Mouse (Mus musculus) lung, postnatal 0 days (tissue): ENCODE data around the gene Ptpdc1.

Experiments
- CTCF ChIP-seq: IDR thresholded peaks from 2 replicates; pipeline ENCODE4 v1.5.1; 2016; ENCODE audit warnings: antibody characterized with exemption, mild to moderate bottlenecking
- EP300 ChIP-seq: IDR thresholded peaks from 2 replicates; pipeline ENCODE4 v1.6.1; 2016; ENCODE audit warnings: antibody characterized with exemption, mild to moderate bottlenecking, control low read depth

DNA sequence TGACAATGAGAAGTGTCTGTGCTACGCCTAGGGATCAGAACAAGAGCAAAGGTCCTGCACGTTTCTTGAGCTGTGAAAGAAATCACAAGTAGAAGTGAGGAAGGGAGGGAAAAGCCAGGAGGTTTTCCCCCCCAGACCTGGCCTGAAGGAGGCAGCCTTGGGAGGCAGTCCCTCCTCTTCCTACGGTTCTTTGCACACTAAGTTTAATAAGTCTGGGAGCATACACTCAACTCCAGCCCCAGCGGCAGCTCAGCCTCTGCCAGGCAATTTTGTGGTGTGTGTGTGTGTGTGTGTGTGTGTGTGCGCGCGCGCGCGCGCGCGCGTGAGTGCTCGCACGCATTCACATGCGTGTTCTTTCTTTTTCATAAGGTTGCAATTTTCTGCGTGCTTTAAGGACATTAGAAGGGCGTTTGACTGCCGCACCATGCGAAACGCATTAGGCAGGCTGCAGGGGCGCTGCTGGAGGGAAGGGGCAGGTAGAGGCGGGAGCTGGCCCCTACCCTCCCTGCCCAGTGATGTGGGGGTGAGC, 46.9 kb upstream of the Ptpdc1 start:
- TF ChIP-seq CTCF, result no peak
- no peak for TF ChIP-seq EP300
